Mouse (Mus musculus): ENCODE measurements around the gene Metap1d.

DNA sequence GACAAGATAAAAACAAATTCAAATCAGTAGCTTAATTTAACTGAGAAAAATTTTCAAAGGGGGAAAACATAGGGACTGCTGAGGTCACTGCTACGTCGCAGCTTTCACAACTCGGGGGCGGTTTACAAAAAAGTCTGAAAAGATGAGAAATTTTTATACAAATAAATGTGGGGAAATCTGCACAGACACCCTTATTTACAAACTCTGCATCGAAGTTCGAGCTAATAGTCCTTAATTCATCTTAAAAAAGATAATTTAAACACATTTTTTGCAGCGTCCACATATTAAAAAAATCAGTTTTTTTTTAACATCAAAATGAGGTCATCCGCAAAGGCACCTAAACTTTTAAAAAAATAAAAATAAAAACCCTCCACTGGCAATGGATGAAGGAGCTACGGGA lies 90.5 kb downstream of the Metap1d start:
- no peak for TF ChIP-seq POLR2A (IDR thresholded peaks at IDR 0.05; ENCODE audit: low read depth, low read length)
- no peak for TF ChIP-seq CTCF (IDR thresholded peaks at IDR 0.05; ENCODE audit: extremely low read depth, insufficient read length, insufficient replicate concordance, low read depth, low read length)
